Mouse (Mus musculus) testis, adult 2 months (tissue): ENCODE data around the gene Nkx1-2. TPM values are rescaled to one million over a fixed set of nuclear protein-coding genes. Genes with fewer than 3 reads are reported as not detected.

Source experiments
- H3K27ac ChIP-seq: fragments of 200-500 bp; 2 replicates; pipeline ENCODE4 v1.5.1; 2012; ENCODE audit warnings: low read depth, low read length; ENCODE audit not compliant: control insufficient read depth, insufficient read depth
- H3K27me3 ChIP-seq: fragments of 200-500 bp; 2 replicates; pipeline ENCODE4 v1.6.1; 2012; ENCODE audit warnings: mild to moderate bottlenecking, low read length, moderate library complexity; ENCODE audit not compliant: control insufficient read depth, insufficient read depth
- H3K36me3 ChIP-seq: fragments of 200-500 bp; 2 replicates; pipeline ENCODE4 v1.6.1; 2012; ENCODE audit warnings: mild to moderate bottlenecking, low read length; ENCODE audit not compliant: control insufficient read depth, insufficient read depth
- H3K4me1 ChIP-seq: fragments of 200-500 bp; 2 replicates; pipeline ENCODE4 v1.6.1; 2012; ENCODE audit warnings: low read length; ENCODE audit not compliant: control insufficient read depth, insufficient read depth
- H3K4me3 ChIP-seq: fragments of 200-500 bp; 2 replicates; pipeline ENCODE4 v1.5.1; 2012; ENCODE audit warnings: low read depth, mild to moderate bottlenecking, low read length, moderate library complexity, mixed read lengths; ENCODE audit not compliant: control insufficient read depth
- CTCF ChIP-seq: fragments of 200-500 bp; IDR thresholded peaks from 2 replicates; pipeline ENCODE4 v1.5.1; 2012; ENCODE audit warnings: low read depth, mild to moderate bottlenecking, inconsistent platforms, low read length, moderate library complexity; ENCODE audit not compliant: control insufficient read depth, insufficient read depth, insufficient replicate concordance
- POLR2A ChIP-seq: fragments of 200-500 bp; IDR thresholded peaks from 2 replicates; pipeline ENCODE4 v1.6.1; 2012; ENCODE audit warnings: low read depth, mild to moderate bottlenecking, inconsistent platforms, low read length, moderate library complexity; ENCODE audit not compliant: control insufficient read depth
- polyA plus RNA-seq: library from polyadenylated mRNA; depleted of rRNA; stranded (reverse); fragments of >200 nt; gene quantifications from 2 replicates; pipeline ENCODE4 v1.2.3, GENCODE M21; 2012; rRNA removed

The Nkx1-2 gene
- polyA plus RNA-seq, 1 experiment: 0.15 TPM

- H3K4me1 ChIP-seq: no peaks in the 10 kb centered on the region
- no peaks in the 10 kb centered on the region for H3K27me3 ChIP-seq
- no peak for TF ChIP-seq POLR2A
- TF ChIP-seq CTCF: no peak
- H3K27ac ChIP-seq: no peak overlapping the region
- H3K36me3 ChIP-seq: peaks cover 5% of the 10 kb centered on the region; the same call in 1 of the 2 replicates
- H3K4me3 ChIP-seq: no peak overlapping the region
These were observed 40.2 kb downstream of the Nkx1-2 start for GRCm38 (mm10) chr7:132559138-132559766.

- H3K36me3 ChIP-seq: peaks cover 5% of the 10 kb centered on the region; the same call in 1 of the 2 replicates
- no peaks in the 10 kb centered on the region for H3K27me3 ChIP-seq
- H3K4me3 ChIP-seq: no peak overlapping the region
- no peaks in the 10 kb centered on the region for H3K4me1 ChIP-seq
- no peak overlapping the region for H3K27ac ChIP-seq
- TF ChIP-seq POLR2A (no peak), CTCF (no peak)
These were observed 41.2 kb downstream of the Nkx1-2 start for GRCm38 (mm10) chr7:132558141-132558736.

GRCm38 (mm10) chr7:132556575-132556974 lies 42.9 kb downstream of the Nkx1-2 start:
- TF ChIP-seq POLR2A (no peak), CTCF (no peak)
- H3K4me3 ChIP-seq: no peak overlapping the region
- no peaks in the 10 kb centered on the region for H3K27me3 ChIP-seq
- peaks cover 2% of the 10 kb centered on the region; the same call in 1 of the 2 replicates for H3K36me3 ChIP-seq
- no peak overlapping the region for H3K27ac ChIP-seq
- H3K4me1 ChIP-seq: no peaks in the 10 kb centered on the region

DNA sequence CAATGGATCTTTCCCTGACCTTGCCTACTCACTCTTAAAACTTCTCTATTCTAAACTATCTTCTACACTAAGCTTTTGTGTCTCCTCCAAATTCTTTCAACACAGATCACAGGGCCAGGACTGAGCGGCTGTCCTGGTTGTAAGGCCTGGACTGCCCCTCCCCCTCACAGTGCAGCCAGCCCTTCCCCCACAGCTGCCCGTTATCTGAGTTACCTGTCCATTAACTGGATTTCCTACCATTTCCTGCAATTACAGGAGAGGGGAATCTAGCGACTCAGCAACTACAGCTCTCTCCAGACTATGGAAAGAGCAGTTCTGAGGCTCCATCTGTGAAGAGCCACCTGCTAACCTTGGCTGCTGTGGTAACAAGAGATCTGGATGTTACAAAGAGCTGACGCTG lies 43.5 kb downstream of the Nkx1-2 start:
- no peak for TF ChIP-seq POLR2A
- TF ChIP-seq CTCF: no peak
- no peak overlapping the region for H3K4me3 ChIP-seq
- no peaks in the 10 kb centered on the region; the same call in 1 of the 2 replicates for H3K4me1 ChIP-seq
- H3K27ac ChIP-seq: no peak overlapping the region
- H3K27me3 ChIP-seq: no peaks in the 10 kb centered on the region
- peaks cover 2% of the 10 kb centered on the region; the same call in 1 of the 2 replicates for H3K36me3 ChIP-seq

DNA sequence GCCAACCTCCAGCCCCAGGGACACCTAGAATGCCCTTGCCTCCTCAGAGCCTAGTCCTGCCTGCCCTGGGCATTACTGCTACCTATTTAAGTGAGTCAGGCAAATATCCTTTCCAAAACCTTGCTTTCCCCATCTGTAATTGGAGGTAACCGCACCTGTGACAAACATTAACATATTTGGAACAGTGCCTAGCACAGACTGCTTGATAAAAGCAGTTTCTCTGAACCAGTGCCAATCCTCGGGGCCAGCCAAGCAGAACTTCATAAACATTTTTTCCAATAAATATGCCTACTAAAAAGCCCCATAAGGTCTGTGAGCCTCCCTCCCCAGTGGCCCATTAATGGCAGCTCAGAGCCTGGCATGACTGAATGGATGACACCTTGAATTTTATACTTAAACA lies 45.3 kb downstream of the Nkx1-2 start:
- H3K4me3 ChIP-seq: no peak overlapping the region
- no peaks in the 10 kb centered on the region; the same call in 1 of the 2 replicates for H3K4me1 ChIP-seq
- no peak for TF ChIP-seq POLR2A
- TF ChIP-seq CTCF: no peak
- no peak overlapping the region for H3K27ac ChIP-seq
- no peaks in the 10 kb centered on the region for H3K36me3 ChIP-seq
- no peaks in the 10 kb centered on the region for H3K27me3 ChIP-seq

GRCm38 (mm10) chr7:132551351-132552126 lies 47.9 kb downstream of the Nkx1-2 start:
- Histone ChIP-seq H3K27me3 (no peaks in the 10 kb centered on the region), H3K4me3 (peak overlapping the region; percentile 38), H3K4me1 (no peaks in the 10 kb centered on the region; the same call in 1 of the 2 replicates), H3K36me3 (no peaks in the 10 kb centered on the region), H3K27ac (no peak overlapping the region)
- TF ChIP-seq CTCF: peak; percentile 88; the same call in 1 of the 2 replicates
- no peak for TF ChIP-seq POLR2A

GRCm38 (mm10) chr7:132547126-132547525 lies 52.3 kb downstream of the Nkx1-2 start:
- H3K4me1 ChIP-seq: no peaks in the 10 kb centered on the region; the same call in 1 of the 2 replicates
- H3K27me3 ChIP-seq: no peaks in the 10 kb centered on the region
- no peaks in the 10 kb centered on the region for H3K36me3 ChIP-seq
- no peak overlapping the region for H3K4me3 ChIP-seq
- TF ChIP-seq CTCF (no peak), POLR2A (no peak)
- H3K27ac ChIP-seq: no peak overlapping the region

Other genes with a start within 250 kb of the Nkx1-2 start
- 32.3 and 32.7 TPM in 2 replicates for gene Oat, start 23.2 kb downstream of the Nkx1-2 start, polyA plus RNA-seq
- gene Lhpp, start 11.0 kb upstream of the Nkx1-2 start, polyA plus RNA-seq: 6.4 and 7.3 TPM in 2 replicates
- 6.1 and 7.8 TPM in 2 replicates for gene Fam53b, start 214.2 kb upstream of the Nkx1-2 start, polyA plus RNA-seq